In genomic region chr2:36021385-36022159, GRCm38 (mm10) we compare ENCODE assay signal across 8 mouse cellular contexts. TPM values are rescaled to one million over a fixed set of nuclear protein-coding genes. Genes with fewer than 3 reads are reported as not detected.
DNase-seq lines count a peak whose midpoint lies in the region; ATAC-seq and TF ChIP-seq lines count a peak whose summit lies in the region.

No protein-coding gene starts in this region.

- peak; percentile 95 for TF ChIP-seq CTCF in forebrain, postnatal 0 days (IDR thresholded peaks at IDR 0.05; ENCODE audit: low read depth)
- peak; percentile 86 for TF ChIP-seq CTCF in lung, embryonic 14.5 days (IDR thresholded peaks at IDR 0.05; ENCODE audit: low read depth)

- no peaks in the 10 kb centered on the region for H3K9me3 ChIP-seq in forebrain, postnatal 0 days (ENCODE audit: low read length)
- H3K9me3 ChIP-seq in hindbrain, embryonic 10.5 days, result no peaks in the 10 kb centered on the region
- H3K9me3 ChIP-seq in lung, embryonic 14.5 days (ENCODE audit: low read depth, low read length), result no peaks in the 10 kb centered on the region

- H3K4me3 ChIP-seq in forebrain, postnatal 0 days (ENCODE audit: low read depth, low read length), result peak overlapping the region; percentile 27
- H3K4me3 ChIP-seq in hindbrain, embryonic 10.5 days, result peak overlapping the region; percentile 48
- H3K4me3 ChIP-seq in lung, embryonic 14.5 days (ENCODE audit: low read depth, low read length), result peak overlapping the region; percentile 15; the same call in 1 of the 2 replicates

- 0 out of 2 replicates have a peak, but pooled peaks cover 6% of the 10 kb centered on the region for H3K4me1 ChIP-seq in forebrain, postnatal 0 days (ENCODE audit: insufficient read depth)
- peaks cover 11% of the 10 kb centered on the region for H3K4me1 ChIP-seq in hindbrain, embryonic 10.5 days (replicated peaks)
- no peaks in the 10 kb centered on the region for H3K4me1 ChIP-seq in lung, embryonic 14.5 days (ENCODE audit: insufficient read depth)

- DNase-seq in ES-CJ7 (ENCODE audit: low read depth, low spot score), result peak; percentile 90
- DNase-seq in cerebellum, adult 11-12 months, result peak; percentile 32
- DNase-seq in forebrain, postnatal 0 days, result peak; percentile 93
- DNase-seq in hindbrain, embryonic 10.5 days (ENCODE audit: low spot score), result peak; percentile 81
- DNase-seq in layer of hippocampus, adult 9-10 months (ENCODE audit: low spot score), result peak; percentile 63
- DNase-seq in lung, embryonic 14.5 days, result peak; percentile 85
- peak; percentile 26 for DNase-seq in ovary, adult 18-20 months (ENCODE audit: low spot score)
- peak; percentile 49 to 52 for DNase-seq in thymus, postnatal 36 days

- H3K27me3 ChIP-seq in forebrain, postnatal 0 days (ENCODE audit: insufficient read depth, low read length), result no peaks in the 10 kb centered on the region
- peaks cover 19% of the 10 kb centered on the region for H3K27me3 ChIP-seq in hindbrain, embryonic 10.5 days (ENCODE audit: insufficient read depth, poor library complexity, severe bottlenecking)
- 0 out of 2 replicates have a peak, but pooled peaks cover 2% of the 10 kb centered on the region for H3K27me3 ChIP-seq in lung, embryonic 14.5 days (ENCODE audit: insufficient read depth, low read length)

- WGBS in forebrain, postnatal 0 days, result 9% methylated on average over 32 of the region's 32 CpGs
- WGBS in hindbrain, embryonic 10.5 days, result 7% methylated on average over 32 of the region's 32 CpGs
- 10% methylated on average over 32 of the region's 32 CpGs for WGBS in lung, embryonic 14.5 days

- peak; percentile 87 for ATAC-seq in forebrain, postnatal 0 days
- peak; percentile 59; the same call in 1 of the 2 replicates for ATAC-seq in lung, embryonic 14.5 days (ENCODE audit: insufficient read depth)

- no peak overlapping the region for H3K27ac ChIP-seq in forebrain, postnatal 0 days (ENCODE audit: low read depth, low read length)
- H3K27ac ChIP-seq in hindbrain, embryonic 10.5 days, result peak overlapping the region; percentile 56; the same call in 1 of the 2 replicates
- no peak overlapping the region for H3K27ac ChIP-seq in lung, embryonic 14.5 days (ENCODE audit: low read depth)

- H3K36me3 ChIP-seq in forebrain, postnatal 0 days (ENCODE audit: insufficient read depth), result no peaks in the 10 kb centered on the region
- no peaks in the 10 kb centered on the region for H3K36me3 ChIP-seq in hindbrain, embryonic 10.5 days
- H3K36me3 ChIP-seq in lung, embryonic 14.5 days (ENCODE audit: insufficient read depth), result no peaks in the 10 kb centered on the region

- H3K9ac ChIP-seq in forebrain, postnatal 0 days, result peak overlapping the region; percentile 37
- no peak overlapping the region; the same call in 1 of the 2 replicates for H3K9ac ChIP-seq in lung, embryonic 14.5 days

- H3K4me2 ChIP-seq in forebrain, postnatal 0 days (ENCODE audit: low read depth), result peak overlapping the region; percentile 52
- H3K4me2 ChIP-seq in lung, embryonic 14.5 days, result peak overlapping the region; percentile 54

RNA-seq across cellular contexts. Expression of gene Ndufa8, which starts 27.6 kb away (rescaled TPM):
- total RNA-seq in forebrain, postnatal 0 days (2014; rRNA removed), result 74.0 and 111 TPM in 2 replicates
- 333 and 372 TPM in 2 replicates for polyA plus RNA-seq in forebrain, postnatal 0 days (2015; fragmentation: Nextera tagmentation; extraction: Ambion mirVana)
- 202 and 224 TPM in 2 replicates for polyA plus RNA-seq in hindbrain, embryonic 10.5 days (2016; fragmentation: Nextera tagmentation; extraction: Ambion mirVana)
- 247 TPM in 2 replicates for polyA plus RNA-seq in lung, embryonic 14.5 days (2014; fragmentation: Nextera tagmentation; extraction: Ambion mirVana)

RNA-seq across cellular contexts. Expression of gene Morn5, which starts 27.7 kb away (rescaled TPM):
- 1.0 and 2.2 TPM in 2 replicates for total RNA-seq in forebrain, postnatal 0 days (2014; rRNA removed)
- polyA plus RNA-seq in forebrain, postnatal 0 days (2015; fragmentation: Nextera tagmentation; extraction: Ambion mirVana), result 3.9 and 4.4 TPM in 2 replicates
- polyA plus RNA-seq in hindbrain, embryonic 10.5 days (2016; fragmentation: Nextera tagmentation; extraction: Ambion mirVana), result 1.3 and 4.0 TPM in 2 replicates
- 0.54 and 1.0 TPM in 2 replicates for polyA plus RNA-seq in lung, embryonic 14.5 days (2014; fragmentation: Nextera tagmentation; extraction: Ambion mirVana)

RNA-seq across cellular contexts. Expression of gene Ttll11, which starts 41.9 kb away (rescaled TPM):
- 6.9 and 9.2 TPM in 2 replicates for total RNA-seq in forebrain, postnatal 0 days (2014; rRNA removed)
- polyA plus RNA-seq in forebrain, postnatal 0 days (2015; fragmentation: Nextera tagmentation; extraction: Ambion mirVana), result 6.4 and 7.2 TPM in 2 replicates
- 0.86 and 1.6 TPM in 2 replicates for polyA plus RNA-seq in hindbrain, embryonic 10.5 days (2016; fragmentation: Nextera tagmentation; extraction: Ambion mirVana)
- polyA plus RNA-seq in lung, embryonic 14.5 days (2014; fragmentation: Nextera tagmentation; extraction: Ambion mirVana), result 1.2 TPM in 2 replicates

Comparison
In these comparisons a context has a peak if more than half of its experiments do, and no peak if none do; other contexts are left out.
1. DNase-seq: peak in every context shown above with its lines; median percentile 93 in forebrain, postnatal 0 days; 90 in ES-CJ7; 85 in lung, embryonic 14.5 days; 81 in hindbrain, embryonic 10.5 days; 63 in layer of hippocampus, adult 9-10 months; 50 in thymus, postnatal 36 days; 32 in cerebellum, adult 11-12 months; 26 in ovary, adult 18-20 months.